Mouse (Mus musculus) lung, adult 2 months (tissue): ENCODE measurements around the gene Nfe2. TPM values are rescaled to one million over a fixed set of nuclear protein-coding genes. Genes with fewer than 3 reads are reported as not detected.
"Not testable (repeated sequence)": the region's sequence is repeated elsewhere in the genome, so short reads cannot be mapped to it uniquely, and the experiment has no call there.

Experiments used
- DNase-seq: peaks from one replicate; pipeline ENCODE4 v3.0.0; 2022
- H3K4me1 ChIP-seq: fragments of 200-500 bp; 2 replicates; pipeline ENCODE4 v1.6.1; 2011; ENCODE audit warnings: low read length; ENCODE audit not compliant: control insufficient read depth, insufficient read depth
- H3K4me3 ChIP-seq: fragments of 200-500 bp; replicated peaks from 2 replicates; pipeline ENCODE3; 2011; ENCODE audit warnings: low read depth, mild to moderate bottlenecking, control low read depth, low read length; ENCODE audit errors: extremely low read depth
- CTCF ChIP-seq: fragments of 200-500 bp; IDR thresholded peaks from 2 replicates; pipeline ENCODE4 v1.5.1; 2011; ENCODE audit warnings: mild to moderate bottlenecking, low read length, control low read depth; ENCODE audit not compliant: insufficient read depth
- POLR2A ChIP-seq: fragments of 200-500 bp; IDR thresholded peaks from 2 replicates; pipeline ENCODE4 v1.6.1; 2011; ENCODE audit warnings: low read depth, mild to moderate bottlenecking, control low read depth, low read length, borderline replicate concordance; ENCODE audit errors: extremely low read depth
- WGBS: fragments of 180-500 bp; shearing (Covaris S2); methylation state at CpG from one replicate; pipeline ENCODE4 v1.1.7; 2018; 5-methylcytosine and 5-hydroxymethylcytosine counted together
- polyA plus RNA-seq: library from polyadenylated mRNA; depleted of rRNA; stranded (reverse); fragments of >200 nt; gene quantifications from 2 replicates; pipeline ENCODE4 v1.2.3, GENCODE M21; 2012

Nfe2 gene
- polyA plus RNA-seq, 1 experiment = 14.1 TPM

GRCm38 (mm10) chr15:103279750-103280149 is 21.5 kb upstream of the Nfe2 start:
- Histone ChIP-seq H3K4me1 (no peaks in the 10 kb centered on the region; the same call in 1 of the 2 replicates), H3K4me3 (no peak overlapping the region)
- no peak for TF ChIP-seq POLR2A
- no peak for TF ChIP-seq CTCF
- WGBS = 49% methylated on average over 3 of the region's 3 CpGs
- DNase-seq = no peak

GRCm38 (mm10) chr15:103277949-103278348 is 19.7 kb upstream of the Nfe2 start:
- TF ChIP-seq POLR2A (no peak), CTCF (no peak)
- peaks cover 10% of the 10 kb centered on the region for H3K4me1 ChIP-seq
- 72% methylated on average over 7 of the region's 7 CpGs for WGBS
- no peak for DNase-seq
- H3K4me3 ChIP-seq = no peak overlapping the region

- H3K4me3 ChIP-seq, DNase-seq: not testable (repeated sequence)
- 89% methylated on average over 3 of the region's 3 CpGs for WGBS
- peaks cover 10% of the 10 kb centered on the region for H3K4me1 ChIP-seq
These were observed 17.7 kb upstream of the Nfe2 start for GRCm38 (mm10) chr15:103275943-103276342.

- WGBS = under 1% methylated on average over 38 of the region's 38 CpGs
- peak within 1 kb of the TSS; percentile 82 for H3K4me3 ChIP-seq
- H3K4me1 ChIP-seq = peaks cover 10% of the 10 kb centered on the region
- no peak for TF ChIP-seq CTCF
- TF ChIP-seq POLR2A = peak; percentile 96
- DNase-seq = peak; percentile 91
These were observed 14.4 kb upstream of the Nfe2 start, which contains the start of gene Copz1 for GRCm38 (mm10) chr15:103272419-103273279. Copz1 (plus strand) TSS chr15:103272714.

- TF ChIP-seq POLR2A = no peak
- no peak for TF ChIP-seq CTCF
- peaks cover 5% of the 10 kb centered on the region for H3K4me1 ChIP-seq
- 71% methylated on average over 4 of the region's 4 CpGs for WGBS
- no peak overlapping the region for H3K4me3 ChIP-seq
- DNase-seq = no peak
These were observed 10.7 kb upstream of the Nfe2 start for GRCm38 (mm10) chr15:103268903-103269302.

- TF ChIP-seq CTCF (no peak), POLR2A (no peak)
- WGBS = 88% methylated on average over 2 of the region's 2 CpGs
- DNase-seq = no peak
- no peaks in the 10 kb centered on the region for H3K4me1 ChIP-seq
- H3K4me3 ChIP-seq = no peak overlapping the region
These were observed 6.6 kb upstream of the Nfe2 start for GRCm38 (mm10) chr15:103264794-103265193.

GRCm38 (mm10) chr15:103259989-103260388 is 1.8 kb upstream of the Nfe2 start:
- TF ChIP-seq CTCF (no peak), POLR2A (no peak)
- Histone ChIP-seq H3K4me3 (no peak overlapping the region), H3K4me1 (peaks cover 17% of the 10 kb centered on the region)
- no peak for DNase-seq
- 12% methylated on average over 1 of the region's 1 CpGs for WGBS

- TF ChIP-seq CTCF (no peak), POLR2A (no peak)
- peaks cover 19% of the 10 kb centered on the region for H3K4me1 ChIP-seq
- DNase-seq = no peak
- 79% methylated on average over 5 of the region's 5 CpGs for WGBS
- H3K4me3 ChIP-seq = no peak overlapping the region
These were observed 959 bp upstream of the Nfe2 start for GRCm38 (mm10) chr15:103259162-103259561.

- Histone ChIP-seq H3K4me1 (peaks cover 19% of the 10 kb centered on the region), H3K4me3 (no peak overlapping the region)
- no peak for DNase-seq
- 89% methylated on average over 6 of the region's 6 CpGs for WGBS
- TF ChIP-seq CTCF (no peak), POLR2A (no peak)
These were observed 1.8 kb downstream of the Nfe2 start for GRCm38 (mm10) chr15:103256210-103256986.
